In genomic region chr17:32685048-32685750, GRCm38 (mm10) we compare ENCODE assay signal across 10 mouse cellular contexts. TPM values are rescaled to one million over a fixed set of nuclear protein-coding genes. Genes with fewer than 3 reads are reported as not detected.
A peak's percentile ranks its signal among the peaks of the same experiment; 100 is the strongest.
DNase-seq lines count a peak whose midpoint lies in the region; ATAC-seq lines count a peak whose summit lies in the region.
"Had no signal": no experiment of that assay in that cellular context is flagged by ENCODE, and none has a peak within 500 bp of the region (broad histone marks: within the 10 kb centered on the region; RNA-seq: fewer than 3 reads in every experiment).

Gene Cyp4f15, plus strand, starts transcription at chr17:32685627.

- 19% methylated on average over 7 of the region's 7 CpGs for WGBS in midbrain, embryonic 11.5 days
- WGBS in midbrain, embryonic 13.5 days = 24% methylated on average over 7 of the region's 7 CpGs

- intact Hi-C loops in heart, postnatal 25 days (cut with DNase I) = no loop called here

- ATAC-seq in midbrain, embryonic 11.5 days (ENCODE audit: low FRiP score) = 0 out of 2 replicates have a peak, but pooled peaks have one; percentile 44
- ATAC-seq in midbrain, embryonic 13.5 days = no peak
- ATAC-seq: Patski had no signal

- H3K27me3 ChIP-seq in midbrain, embryonic 11.5 days (ENCODE audit: control insufficient read depth, insufficient read depth, low read length) = no peaks in the 10 kb centered on the region
- no peaks in the 10 kb centered on the region for H3K27me3 ChIP-seq in midbrain, embryonic 13.5 days

- peaks cover 3% of the 10 kb centered on the region; the same call in 1 of the 2 replicates for H3K4me1 ChIP-seq in midbrain, embryonic 11.5 days (ENCODE audit: control insufficient read depth, insufficient read depth, low read length)
- 0 out of 2 replicates have a peak, but pooled peaks cover 3% of the 10 kb centered on the region for H3K4me1 ChIP-seq in midbrain, embryonic 13.5 days (replicated peaks)

- H3K4me3 ChIP-seq in midbrain, embryonic 11.5 days (ENCODE audit: low read depth, low read length) = no peak within 1 kb of the TSS
- no peak within 1 kb of the TSS for H3K4me3 ChIP-seq in midbrain, embryonic 13.5 days (replicated peaks)
- H3K4me3 ChIP-seq: megakaryocyte, embryonic 14.5 days had no signal

- no peak within 1 kb of the TSS for H3K27ac ChIP-seq in midbrain, embryonic 11.5 days (ENCODE audit: low read depth, low read length)
- no peak within 1 kb of the TSS for H3K27ac ChIP-seq in midbrain, embryonic 13.5 days

- no peaks in the 10 kb centered on the region for H3K9me3 ChIP-seq in midbrain, embryonic 11.5 days (ENCODE audit: control insufficient read depth, low read length)
- H3K9me3 ChIP-seq in midbrain, embryonic 13.5 days = no peaks in the 10 kb centered on the region
- H3K9me3 ChIP-seq: megakaryocyte, embryonic 14.5 days had no signal

- no peak within 1 kb of the TSS for H3K9ac ChIP-seq in midbrain, embryonic 11.5 days (ENCODE audit: low read length)
- H3K9ac ChIP-seq in midbrain, embryonic 13.5 days (replicated peaks) = no peak within 1 kb of the TSS

- no peaks in the 10 kb centered on the region for H3K36me3 ChIP-seq in midbrain, embryonic 11.5 days (ENCODE audit: control insufficient read depth, insufficient read depth, low read length)
- no peaks in the 10 kb centered on the region for H3K36me3 ChIP-seq in midbrain, embryonic 13.5 days

- H3K4me2 ChIP-seq in midbrain, embryonic 11.5 days = no peak within 1 kb of the TSS; the same call in 1 of the 2 replicates
- no peak within 1 kb of the TSS for H3K4me2 ChIP-seq in midbrain, embryonic 13.5 days (replicated peaks)

- DNase-seq in midbrain, embryonic 11.5 days (ENCODE audit: low spot score, missing footprints) = no peak
- DNase-seq in embryo, embryonic 10 days (ENCODE audit: low spot score) = peak; percentile 65
- DNase-seq in kidney, postnatal 10 days = peak; percentile 10
- peak; percentile 33 for DNase-seq in liver
- peak; percentile 78 to 82 for DNase-seq in right cerebral cortex, postnatal 10 days (ENCODE audit: low spot score in 2 of 2)
- no peak for DNase-seq in heart, postnatal 25 days (ENCODE audit: low spot score)
- no peak for DNase-seq in thymus, postnatal 14 days

RNA-seq across cellular contexts. Expression of gene Cyp4f15, which starts in this region (rescaled TPM):
- 0.46 and 1.0 TPM in 2 replicates for polyA plus RNA-seq in midbrain, embryonic 11.5 days (2014; fragmentation: Nextera tagmentation; extraction: Ambion mirVana)
- 0.85 and 1.4 TPM in 2 replicates for polyA plus RNA-seq in midbrain, embryonic 13.5 days (2015; fragmentation: Nextera tagmentation; extraction: Ambion mirVana)
- total RNA-seq in heart, postnatal 25 days (2021) = not detected
- polyA plus RNA-seq: Patski had no signal

Comparison
In these comparisons a context has a peak if more than half of its experiments do, and no peak if none do; other contexts are left out.
1. DNase-seq: peak in embryo, embryonic 10 days (single experiment), kidney, postnatal 10 days (single experiment), liver (single experiment) and right cerebral cortex, postnatal 10 days (2 of 2); none in midbrain, embryonic 11.5 days (single experiment), heart, postnatal 25 days (single experiment) and thymus, postnatal 14 days (single experiment).